Mouse (Mus musculus) heart, embryonic 15.5 days (tissue): Measurements from ENCODE around the gene 4933415F23Rik. TPM values are rescaled to one million over a fixed set of nuclear protein-coding genes. Genes with fewer than 3 reads are reported as not detected.
"Not testable (repeated sequence)": the region's sequence is repeated elsewhere in the genome, so short reads cannot be mapped to it uniquely, and the experiment has no call there.

Source experiments
- ATAC-seq: fragments of 200-750 bp; cut with Nextera tagmentation; replicated peaks from 2 replicates; pipeline ENCODE4 v1.8.0; 2017; ENCODE audit warnings: low read depth, moderate TSS enrichment; ENCODE audit not compliant: insufficient number of reproducible peaks, insufficient read depth, low FRiP score
- H3K27ac ChIP-seq: fragments of 300-500 bp; sonication (generic); 2 replicates; pipeline ENCODE4 v1.5.1; 2015; ENCODE audit warnings: mild to moderate bottlenecking, inconsistent platforms
- H3K27me3 ChIP-seq: fragments of 300-500 bp; sonication (generic); 2 replicates; pipeline ENCODE4 v1.6.1; 2015; ENCODE audit warnings: inconsistent platforms
- H3K36me3 ChIP-seq: fragments of 300-500 bp; sonication (generic); 2 replicates; pipeline ENCODE4 v1.6.1; 2015; ENCODE audit warnings: mild to moderate bottlenecking, inconsistent platforms
- H3K4me1 ChIP-seq: fragments of 300-500 bp; sonication (generic); replicated peaks from 2 replicates; pipeline ENCODE4 v1.6.1; 2015; ENCODE audit warnings: inconsistent platforms
- H3K4me2 ChIP-seq: fragments of 300-500 bp; sonication (generic); 2 replicates; pipeline ENCODE4 v1.6.1; 2015; ENCODE audit warnings: inconsistent platforms, mild to moderate bottlenecking, moderate library complexity
- H3K4me3 ChIP-seq: fragments of 300-500 bp; sonication (generic); 2 replicates; pipeline ENCODE4 v1.5.1; 2015; ENCODE audit warnings: mild to moderate bottlenecking, inconsistent platforms
- H3K9ac ChIP-seq: fragments of 300-500 bp; sonication (generic); 2 replicates; pipeline ENCODE4 v1.6.1; 2015; ENCODE audit warnings: mild to moderate bottlenecking, inconsistent platforms
- H3K9me3 ChIP-seq: fragments of 300-500 bp; sonication (generic); replicated peaks from 2 replicates; pipeline ENCODE4 v1.6.1; 2016; ENCODE audit warnings: inconsistent platforms
- WGBS: fragments of 180-500 bp; shearing (Covaris S2); methylation state at CpG from one replicate; pipeline ENCODE4 v1.1.7; 2015; ENCODE audit warnings: mixed read lengths; 5-methylcytosine and 5-hydroxymethylcytosine counted together
- polyA plus RNA-seq: library from polyadenylated mRNA; unstranded; fragments of >200 nt; fragmentation: Nextera tagmentation; extraction: Ambion mirVana; gene quantifications from 2 replicates; pipeline ENCODE4 v1.2.1, GENCODE M21; 2015

Gene 4933415F23Rik
- not detected in 2 replicates for polyA plus RNA-seq

DNA sequence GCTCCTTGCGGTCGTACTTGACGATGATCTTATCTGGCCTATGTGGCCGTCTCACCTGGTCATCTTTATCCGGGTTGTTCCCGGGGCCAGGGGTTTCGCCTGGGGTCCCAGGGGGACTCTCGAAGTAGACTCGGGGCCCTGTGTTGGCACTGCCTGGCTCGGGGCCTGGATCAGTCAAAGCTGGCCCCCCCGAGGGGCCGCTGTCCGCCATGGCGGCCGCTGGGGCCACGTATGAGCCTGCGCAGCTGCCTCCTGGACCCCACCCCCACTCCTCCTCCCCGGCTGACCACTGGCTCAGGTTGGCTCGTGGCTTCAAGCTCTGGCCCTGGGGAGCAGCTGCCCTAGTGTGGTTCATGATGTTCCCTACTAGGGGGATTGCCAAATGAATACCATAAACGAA lies at the start of gene 4933415F23Rik:
TSS of gene 4933415F23Rik (minus strand) at position 233 of the 400 bp plus-strand sequence.
- no peaks in the 10 kb centered on the region for H3K36me3 ChIP-seq
- no peaks in the 10 kb centered on the region for H3K27me3 ChIP-seq
- no peaks in the 10 kb centered on the region for H3K4me1 ChIP-seq
- H3K4me3 ChIP-seq = no peak within 1 kb of the TSS
- H3K9me3 ChIP-seq = no peaks in the 10 kb centered on the region
- H3K27ac ChIP-seq = no peak within 1 kb of the TSS
- no peak within 1 kb of the TSS for H3K4me2 ChIP-seq
- no peak within 1 kb of the TSS for H3K9ac ChIP-seq
- ATAC-seq = no peak
- WGBS = 93% methylated on average over 20 of the region's 20 CpGs

- no peaks in the 10 kb centered on the region for H3K36me3 ChIP-seq
- H3K9ac ChIP-seq = no peak overlapping the region
- no peak overlapping the region for H3K4me2 ChIP-seq
- no peaks in the 10 kb centered on the region for H3K4me1 ChIP-seq
- no peak overlapping the region for H3K4me3 ChIP-seq
- no peaks in the 10 kb centered on the region for H3K9me3 ChIP-seq
- no peaks in the 10 kb centered on the region for H3K27me3 ChIP-seq
- no peak for ATAC-seq
- 78% methylated on average over 1 of the region's 1 CpGs for WGBS
- no peak overlapping the region for H3K27ac ChIP-seq
These were observed 49.7 kb upstream of the 4933415F23Rik start for GRCm38 (mm10) chr1:23151722-23152121.

- Histone ChIP-seq H3K9me3 (no peaks in the 10 kb centered on the region), H3K4me3 (no peak overlapping the region), H3K27ac (peak overlapping the region; percentile 69), H3K9ac (no peak overlapping the region), H3K36me3 (no peaks in the 10 kb centered on the region), H3K27me3 (no peaks in the 10 kb centered on the region), H3K4me1 (peaks cover 13% of the 10 kb centered on the region), H3K4me2 (no peak overlapping the region)
- 27% methylated on average over 5 of the region's 5 CpGs for WGBS
- ATAC-seq = peak; percentile 76
These were observed 44.3 kb upstream of the 4933415F23Rik start for GRCm38 (mm10) chr1:23146198-23146873.

DNA sequence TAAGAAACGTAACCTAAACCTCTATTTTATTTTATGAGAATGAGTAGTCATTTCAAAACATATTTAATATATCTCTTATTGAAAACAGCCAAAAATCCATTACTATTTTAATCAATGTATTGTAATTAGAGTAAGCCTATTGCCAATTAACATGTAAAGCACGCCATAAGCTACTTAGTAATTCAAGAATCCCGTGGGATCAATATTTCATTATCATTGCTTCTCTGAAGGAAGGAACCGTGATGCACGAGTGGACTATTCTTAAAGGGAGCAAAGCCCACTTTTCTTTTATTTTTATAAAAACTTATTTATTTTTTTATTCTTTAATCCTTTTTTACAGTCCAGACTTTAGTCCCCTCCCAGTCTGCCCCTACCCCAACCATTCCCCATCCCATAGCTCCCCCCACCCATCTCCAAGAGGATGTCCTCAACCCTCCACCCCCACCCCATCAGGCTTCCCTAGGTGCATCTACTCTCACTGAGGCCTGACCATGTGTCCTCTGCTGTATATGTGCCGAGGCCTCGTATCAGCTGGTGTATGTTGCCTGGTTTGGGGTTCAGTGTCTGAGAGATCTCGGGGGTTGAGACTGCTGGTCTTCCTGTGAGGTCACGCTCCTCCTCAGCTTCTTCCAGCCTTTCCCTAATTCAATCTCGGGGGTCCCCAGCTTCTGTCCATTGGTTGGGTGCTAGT lies 39.2 kb upstream of the 4933415F23Rik start:
- H3K27ac ChIP-seq = no peak overlapping the region
- H3K27me3 ChIP-seq = no peaks in the 10 kb centered on the region
- H3K4me1 ChIP-seq = peaks cover 10% of the 10 kb centered on the region
- no peaks in the 10 kb centered on the region for H3K9me3 ChIP-seq
- 83% methylated on average over 10 of the region's 10 CpGs for WGBS
- H3K9ac ChIP-seq = no peak overlapping the region
- H3K4me2 ChIP-seq = no peak overlapping the region
- no peaks in the 10 kb centered on the region for H3K36me3 ChIP-seq
- no peak overlapping the region for H3K4me3 ChIP-seq
- ATAC-seq = no peak

GRCm38 (mm10) chr1:23140530-23140929 lies 38.5 kb upstream of the 4933415F23Rik start:
- WGBS = 14% methylated on average over 1 of the region's 1 CpGs
- not testable (repeated sequence) for H3K36me3 ChIP-seq, H3K4me2 ChIP-seq, H3K9me3 ChIP-seq, H3K4me3 ChIP-seq, H3K4me1 ChIP-seq, H3K27ac ChIP-seq, ATAC-seq, H3K9ac ChIP-seq, H3K27me3 ChIP-seq

- no peaks in the 10 kb centered on the region for H3K36me3 ChIP-seq
- no peak overlapping the region for H3K4me3 ChIP-seq
- peaks cover 21% of the 10 kb centered on the region for H3K4me1 ChIP-seq
- no peak overlapping the region for H3K9ac ChIP-seq
- no peaks in the 10 kb centered on the region for H3K9me3 ChIP-seq
- H3K27ac ChIP-seq = no peak overlapping the region
- 63% methylated on average over 4 of the region's 4 CpGs for WGBS
- H3K4me2 ChIP-seq = no peak overlapping the region
- ATAC-seq = no peak
- no peaks in the 10 kb centered on the region for H3K27me3 ChIP-seq
These were observed 18.8 kb upstream of the 4933415F23Rik start for GRCm38 (mm10) chr1:23120901-23121300.

- H3K4me1 ChIP-seq = peaks cover 26% of the 10 kb centered on the region
- H3K4me3 ChIP-seq = no peak overlapping the region
- H3K27me3 ChIP-seq = no peaks in the 10 kb centered on the region
- H3K9ac ChIP-seq = no peak overlapping the region
- H3K36me3 ChIP-seq = no peaks in the 10 kb centered on the region
- no peak overlapping the region for H3K27ac ChIP-seq
- no peaks in the 10 kb centered on the region for H3K9me3 ChIP-seq
- 53% methylated on average over 4 of the region's 4 CpGs for WGBS
- no peak for ATAC-seq
- H3K4me2 ChIP-seq = no peak overlapping the region
These were observed 17.4 kb upstream of the 4933415F23Rik start for GRCm38 (mm10) chr1:23119406-23119805.

DNA sequence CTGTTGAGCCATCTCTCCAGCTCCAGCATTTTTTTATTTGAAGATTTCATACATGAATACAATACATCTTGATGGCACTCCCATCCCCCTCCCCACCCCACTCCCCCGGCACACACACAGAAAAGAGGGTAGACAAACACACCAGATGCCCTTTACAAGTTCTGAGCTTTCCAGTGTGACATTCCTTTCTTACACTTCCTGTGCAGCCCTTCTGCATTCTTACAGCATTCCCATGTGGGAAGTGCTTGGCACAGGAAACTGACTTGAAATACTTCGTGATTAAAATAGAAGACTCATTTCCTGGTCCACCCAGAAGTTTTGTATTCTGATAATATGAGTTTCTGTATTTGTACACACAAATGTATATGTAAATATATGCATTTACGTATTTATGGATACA lies 15.4 kb upstream of the 4933415F23Rik start:
- no peaks in the 10 kb centered on the region for H3K36me3 ChIP-seq
- H3K4me2 ChIP-seq = no peak overlapping the region
- no peaks in the 10 kb centered on the region for H3K27me3 ChIP-seq
- peak overlapping the region; percentile 48 for H3K27ac ChIP-seq
- no peak overlapping the region for H3K4me3 ChIP-seq
- H3K9me3 ChIP-seq = no peaks in the 10 kb centered on the region
- ATAC-seq = peak; percentile 64
- H3K4me1 ChIP-seq = peaks cover 38% of the 10 kb centered on the region
- H3K9ac ChIP-seq = no peak overlapping the region
- WGBS = 27% methylated on average over 3 of the region's 3 CpGs

DNA sequence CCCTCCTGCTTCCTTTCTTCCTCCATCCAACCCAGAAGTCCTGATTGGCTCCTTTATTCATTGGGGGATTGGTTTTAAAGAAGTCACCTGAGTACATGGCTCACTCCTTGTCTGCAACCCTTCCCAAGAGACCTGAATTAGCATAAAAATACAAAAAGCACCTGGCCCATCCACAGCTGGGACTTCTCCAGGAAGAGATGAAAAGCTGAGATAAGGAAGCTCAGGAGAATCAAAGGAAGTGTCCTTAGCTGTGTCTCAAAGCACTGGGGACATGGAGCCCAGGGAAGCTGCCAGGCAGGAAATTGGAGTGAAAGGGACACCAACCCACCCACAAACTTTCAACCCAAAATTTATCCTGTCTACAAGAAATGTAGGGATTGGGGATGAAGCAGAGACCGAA lies 7.1 kb upstream of the 4933415F23Rik start:
- 73% methylated on average over 1 of the region's 1 CpGs for WGBS
- H3K9ac ChIP-seq = no peak overlapping the region
- H3K9me3 ChIP-seq = no peaks in the 10 kb centered on the region
- no peak overlapping the region for H3K27ac ChIP-seq
- H3K4me2 ChIP-seq = no peak overlapping the region
- no peaks in the 10 kb centered on the region for H3K27me3 ChIP-seq
- H3K4me1 ChIP-seq = peaks cover 16% of the 10 kb centered on the region
- H3K36me3 ChIP-seq = no peaks in the 10 kb centered on the region
- no peak overlapping the region for H3K4me3 ChIP-seq
- no peak for ATAC-seq

GRCm38 (mm10) chr1:23102881-23103280 lies 828 bp upstream of the 4933415F23Rik start:
- Histone ChIP-seq H3K27me3 (no peaks in the 10 kb centered on the region), H3K4me3 (no peak overlapping the region), H3K27ac (no peak overlapping the region), H3K4me2 (no peak overlapping the region), H3K9ac (no peak overlapping the region), H3K4me1 (no peaks in the 10 kb centered on the region), H3K9me3 (no peaks in the 10 kb centered on the region), H3K36me3 (no peaks in the 10 kb centered on the region)
- no peak for ATAC-seq
- WGBS = 82% methylated on average over 4 of the region's 4 CpGs

- H3K4me2 ChIP-seq = no peak overlapping the region
- H3K4me1 ChIP-seq = no peaks in the 10 kb centered on the region
- H3K9me3 ChIP-seq = no peaks in the 10 kb centered on the region
- H3K4me3 ChIP-seq = no peak overlapping the region
- no peak overlapping the region for H3K9ac ChIP-seq
- 78% methylated on average over 1 of the region's 1 CpGs for WGBS
- no peaks in the 10 kb centered on the region for H3K27me3 ChIP-seq
- no peak for ATAC-seq
- no peaks in the 10 kb centered on the region for H3K36me3 ChIP-seq
- no peak overlapping the region for H3K27ac ChIP-seq
These were observed 2.3 kb downstream of the 4933415F23Rik start for GRCm38 (mm10) chr1:23099791-23100190.

- no peak for ATAC-seq
- no peaks in the 10 kb centered on the region for H3K4me1 ChIP-seq
- H3K4me2 ChIP-seq = no peak overlapping the region
- H3K27me3 ChIP-seq = no peaks in the 10 kb centered on the region
- H3K9ac ChIP-seq = no peak overlapping the region
- no peak overlapping the region for H3K4me3 ChIP-seq
- WGBS = 88% methylated on average over 2 of the region's 2 CpGs
- H3K9me3 ChIP-seq = no peaks in the 10 kb centered on the region
- H3K36me3 ChIP-seq = no peaks in the 10 kb centered on the region
- H3K27ac ChIP-seq = no peak overlapping the region
These were observed 3.6 kb downstream of the 4933415F23Rik start for GRCm38 (mm10) chr1:23098451-23098850.
